Mouse (Mus musculus) brain, embryonic 14.5 days (tissue): Measurements from ENCODE around the gene Zfhx3.

ENCODE experiments used
- CTCF ChIP-seq: fragments of 200-500 bp; IDR thresholded peaks from 2 replicates; pipeline ENCODE4 v1.5.1; 2012; ENCODE audit warnings: inconsistent platforms, mild to moderate bottlenecking, moderate library complexity, borderline replicate concordance; ENCODE audit not compliant: insufficient read depth, insufficient read length; ENCODE audit errors: extremely low read depth
- POLR2A ChIP-seq: fragments of 200-500 bp; IDR thresholded peaks from 2 replicates; pipeline ENCODE4 v1.6.1; 2012; ENCODE audit warnings: mild to moderate bottlenecking, inconsistent platforms, borderline replicate concordance; ENCODE audit not compliant: poor library complexity, insufficient read depth, insufficient read length, severe bottlenecking; ENCODE audit errors: extremely low read depth

DNA sequence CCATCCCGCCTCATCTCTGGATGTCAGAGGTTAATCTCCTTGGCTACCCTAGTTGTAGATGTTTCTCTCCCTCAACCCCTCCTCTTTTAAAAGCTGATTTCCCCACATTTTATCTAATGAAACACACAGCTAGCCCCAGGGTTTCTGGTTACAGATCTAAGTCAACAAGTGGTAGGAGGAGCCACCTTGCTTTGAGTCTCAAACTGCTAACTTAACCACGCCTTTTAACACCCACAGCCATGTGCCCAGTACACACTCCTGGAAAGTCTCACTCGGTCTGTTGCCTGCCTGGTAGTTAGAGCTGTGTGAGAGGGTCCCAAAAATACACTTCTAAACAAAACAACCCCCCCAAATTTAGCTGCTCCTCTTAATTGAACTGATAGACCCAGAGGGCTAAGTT, 877.4 kb downstream of the Zfhx3 start:
- TF ChIP-seq CTCF = no peak
- no peak for TF ChIP-seq POLR2A
